Mouse (Mus musculus) liver, postnatal 0 days (tissue): ENCODE measurements at regions not wholly inside any gene's neighbourhood (a gene's known extent, or its start where the extent isn't known, plus 50 kb on each side); places are given as distances from the start of the nearest gene placed in this dataset.

Experiments used
- CTCF ChIP-seq: sonication (generic); IDR thresholded peaks from 2 replicates; pipeline ENCODE4 v1.5.1; 2016; ENCODE audit warnings: antibody characterized with exemption, low read depth
- EP300 ChIP-seq: IDR thresholded peaks from 2 replicates; pipeline ENCODE4 v1.6.1; 2016; ENCODE audit warnings: antibody characterized with exemption, low read depth, mild to moderate bottlenecking

DNA sequence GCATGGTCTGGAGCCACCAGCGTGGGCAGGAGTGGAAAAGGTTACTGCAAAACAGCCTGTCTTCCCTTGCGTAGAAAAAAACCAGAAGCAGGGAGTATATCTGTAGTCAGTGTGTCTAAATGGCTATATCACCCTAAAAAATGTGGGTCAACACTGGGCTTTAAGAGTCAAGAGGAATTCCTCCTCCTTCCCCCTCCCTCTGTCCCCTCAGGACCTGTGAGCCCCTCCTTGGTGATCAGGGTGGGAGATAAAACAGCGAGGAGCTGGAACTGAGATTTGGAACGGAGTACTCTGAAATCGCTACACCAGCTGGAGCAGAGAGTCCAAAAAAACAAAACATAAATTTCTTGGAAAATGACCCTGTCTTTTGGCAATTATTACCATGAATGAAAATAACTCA is 50.3 kb upstream of the Dennd1b start:
- no peak for TF ChIP-seq CTCF
- TF ChIP-seq EP300 = no peak
